Mouse (Mus musculus): ENCODE measurements around the gene Srd5a3.

- TF ChIP-seq CTCF (IDR thresholded peaks at IDR 0.05; ENCODE audit: low read depth, low read length) (no peak), POLR2A (IDR thresholded peaks at IDR 0.05; ENCODE audit: insufficient read depth, low read length) (no peak)
Observed at GRCm38 (mm10) chr5:76153430-76153829, 13.4 kb downstream of the Srd5a3 start.
